Mouse (Mus musculus): ENCODE data around the gene Nlrp4c. TPM values are rescaled to one million over a fixed set of nuclear protein-coding genes. Genes with fewer than 3 reads are reported as not detected.

Gene Nlrp4c
- total and polyA plus RNA-seq, 3 experiments, result not detected

- no peak for TF ChIP-seq HCFC1 (IDR thresholded peaks at IDR 0.05; ENCODE audit: low read depth, low read length)
- TF ChIP-seq TCF12 (IDR thresholded peaks at IDR 0.05; ENCODE audit: low read depth, low read length), result no peak
- TF ChIP-seq SIN3A (IDR thresholded peaks at IDR 0.05; ENCODE audit: low read length), result no peak
- no peak for TF ChIP-seq BHLHE40 (IDR thresholded peaks at IDR 0.05; ENCODE audit: borderline replicate concordance, low read depth, low read length)
- TF ChIP-seq ZKSCAN1 (IDR thresholded peaks at IDR 0.05; ENCODE audit: low read depth, low read length), result no peak
- TF ChIP-seq USF1 (IDR thresholded peaks at IDR 0.05; ENCODE audit: low read depth, low read length), result no peak
- no peak for TF ChIP-seq ZNF384 (IDR thresholded peaks at IDR 0.05; ENCODE audit: low read depth, low read length)
- TF ChIP-seq MXI1 (IDR thresholded peaks at IDR 0.05; ENCODE audit: low read depth, low read length), result no peak
- no peak for TF ChIP-seq POLR2AphosphoS5 (IDR thresholded peaks at IDR 0.05; ENCODE audit: borderline replicate concordance, low read depth, low read length)
- no peak for TF ChIP-seq CTCF (IDR thresholded peaks at IDR 0.05 in 2 of 3, conservative IDR thresholded peaks at IDR 0.05 in 1 of 3; ENCODE audit: control insufficient read depth in 1 of 3, insufficient read depth in 1 of 3, low read depth in 2 of 3, low read length in 3 of 3, poor library complexity in 1 of 3, severe bottlenecking in 1 of 3)
- TF ChIP-seq UBTF (IDR thresholded peaks at IDR 0.05; ENCODE audit: borderline replicate concordance, insufficient read depth, low read depth, low read length), result no peak
- no peak for TF ChIP-seq TAL1 (IDR thresholded peaks at IDR 0.05; ENCODE audit: low read length)
- no peak for TF ChIP-seq RCOR1 (IDR thresholded peaks at IDR 0.05; ENCODE audit: low read depth, low read length)
- Histone ChIP-seq H3K36me3 (ENCODE audit: control insufficient read depth in 1 of 2, insufficient read depth in 2 of 2, low read length in 2 of 2) (no peaks in the 10 kb centered on the region), H3K4me1 (ENCODE audit: control insufficient read depth in 1 of 2, insufficient read depth in 2 of 2, low read length in 2 of 2) (no peaks in the 10 kb centered on the region), H3K4me3 (ENCODE audit: control insufficient read depth in 1 of 2, insufficient read depth in 1 of 2, low read depth in 2 of 2, low read length in 2 of 2) (no peak overlapping the region), H3K9me3 (replicated peaks; ENCODE audit: insufficient read depth, low read length) (no peaks in the 10 kb centered on the region), H3K9ac (ENCODE audit: control insufficient read depth, low read depth, low read length, poor library complexity, severe bottlenecking) (no peak overlapping the region), H3K27me3 (ENCODE audit: control insufficient read depth in 1 of 2, insufficient read depth in 2 of 2, low read length in 2 of 2) (no peaks in the 10 kb centered on the region), H3K27ac (ENCODE audit: control insufficient read depth, low read depth, low read length) (no peak overlapping the region), H3K79me2 (ENCODE audit: control insufficient read depth, insufficient read depth, low read length, poor library complexity) (no peaks in the 10 kb centered on the region)
- DNase-seq (ENCODE audit: low read depth, low spot score), result no peak
These were observed 87.7 kb downstream of the Nlrp4c start for GRCm38 (mm10) chr7:6132646-6133045.

- no peaks in the 10 kb centered on the region for H3K4me1 ChIP-seq (ENCODE audit: control insufficient read depth in 1 of 2, insufficient read depth in 2 of 2, low read length in 2 of 2)
- H3K9ac ChIP-seq (ENCODE audit: control insufficient read depth, low read depth, low read length, poor library complexity, severe bottlenecking), result no peak overlapping the region
- DNase-seq (ENCODE audit: low read depth, low spot score), result no peak
- peaks cover 0 to 2% of the 10 kb centered on the region in 2 experiments; a peak in 1 of 4 replicates for H3K36me3 ChIP-seq (ENCODE audit: control insufficient read depth in 1 of 2, insufficient read depth in 2 of 2, low read length in 2 of 2)
- no peaks in the 10 kb centered on the region for H3K79me2 ChIP-seq (ENCODE audit: control insufficient read depth, insufficient read depth, low read length, poor library complexity)
- H3K27ac ChIP-seq (ENCODE audit: control insufficient read depth, low read depth, low read length), result no peak overlapping the region
- H3K9me3 ChIP-seq (replicated peaks; ENCODE audit: insufficient read depth, low read length), result no peaks in the 10 kb centered on the region
- H3K27me3 ChIP-seq (ENCODE audit: control insufficient read depth in 1 of 2, insufficient read depth in 2 of 2, low read length in 2 of 2), result no peaks in the 10 kb centered on the region
- H3K4me3 ChIP-seq (ENCODE audit: control insufficient read depth in 1 of 2, insufficient read depth in 1 of 2, low read depth in 2 of 2, low read length in 2 of 2), result no peak overlapping the region
- TF ChIP-seq MEF2A (IDR thresholded peaks at IDR 0.05; ENCODE audit: extremely low read depth, insufficient replicate concordance, low read depth, low read length, poor library complexity, severe bottlenecking) (no peak), POLR2AphosphoS2 (IDR thresholded peaks at IDR 0.05; ENCODE audit: low read length) (no peak)
These were observed 91.5 kb downstream of the Nlrp4c start for GRCm38 (mm10) chr7:6136497-6136896.
